In the genomic region with DNA sequence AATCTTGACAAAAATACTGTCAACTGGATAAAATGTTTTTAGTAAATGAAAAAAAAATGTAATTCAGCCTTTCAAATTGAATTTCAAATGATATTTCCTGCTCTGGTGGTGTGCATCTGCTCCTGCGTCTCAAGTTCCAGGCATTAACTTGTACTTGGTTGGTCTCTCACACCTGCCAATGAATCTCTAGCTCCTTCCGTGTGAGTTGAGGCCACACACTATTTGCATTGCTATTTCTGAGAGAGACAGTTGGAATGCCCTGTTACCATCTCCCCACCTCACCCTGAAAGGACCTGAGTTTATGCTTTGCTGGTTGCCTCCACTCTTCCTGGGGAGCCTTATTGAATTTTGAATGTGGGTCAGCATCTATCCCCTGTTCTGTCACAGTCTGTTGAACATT, we compare ENCODE assay signal across 27 mouse cellular contexts.
DNase-seq lines count a peak whose midpoint lies in the region; ATAC-seq and TF ChIP-seq lines count a peak whose summit lies in the region.
"Had no signal": no experiment of that assay in that cellular context is flagged by ENCODE, and none has a peak within 500 bp of the region (broad histone marks: within the 10 kb centered on the region; RNA-seq: fewer than 3 reads in every experiment).

No protein-coding gene starts in this region.

- no peaks in the 10 kb centered on the region for H3K36me3 ChIP-seq in embryonic facial prominence, embryonic 14.5 days (ENCODE audit: control insufficient read depth, insufficient read depth, low read length)
- H3K36me3 ChIP-seq in embryonic facial prominence, embryonic 10.5 days (replicated peaks), result no peaks in the 10 kb centered on the region
- H3K36me3 ChIP-seq: embryonic facial prominence, embryonic 15.5 days; heart, embryonic 10.5 days; heart, embryonic 13.5 days had no signal

- peaks cover 6% of the 10 kb centered on the region; the same call in 1 of the 2 replicates for H3K4me1 ChIP-seq in embryonic facial prominence, embryonic 14.5 days (ENCODE audit: control insufficient read depth, insufficient read depth, low read length)
- H3K4me1 ChIP-seq in embryonic facial prominence, embryonic 10.5 days, result no peaks in the 10 kb centered on the region
- peaks cover 8% of the 10 kb centered on the region for H3K4me1 ChIP-seq in cortical plate, adult 2 months (ENCODE audit: control insufficient read depth, insufficient read depth, low read length)
- H3K4me1 ChIP-seq: embryonic facial prominence, embryonic 15.5 days; heart, embryonic 10.5 days; heart, embryonic 13.5 days had no signal

- no peak overlapping the region for H3K9ac ChIP-seq in embryonic facial prominence, embryonic 14.5 days (ENCODE audit: low read depth, low read length)
- H3K9ac ChIP-seq: embryonic facial prominence, embryonic 15.5 days; forebrain, postnatal 0 days; heart, embryonic 13.5 days; hindbrain, embryonic 14.5 days had no signal

- H3K27me3 ChIP-seq in embryonic facial prominence, embryonic 14.5 days (replicated peaks; ENCODE audit: control insufficient read depth, insufficient read depth, low read length), result no peaks in the 10 kb centered on the region
- H3K27me3 ChIP-seq in embryonic facial prominence, embryonic 10.5 days (replicated peaks; ENCODE audit: low read depth, poor library complexity, severe bottlenecking), result no peaks in the 10 kb centered on the region
- H3K27me3 ChIP-seq: embryonic facial prominence, embryonic 15.5 days; heart, embryonic 13.5 days had no signal

- no peak for TF ChIP-seq POLR2A in cortical plate, adult 2 months (IDR thresholded peaks at IDR 0.05; ENCODE audit: extremely low read depth, insufficient read depth, low read length)

- no peak overlapping the region for H3K27ac ChIP-seq in embryonic facial prominence, embryonic 14.5 days (replicated peaks; ENCODE audit: low read depth, low read length)
- H3K27ac ChIP-seq in embryonic facial prominence, embryonic 10.5 days (replicated peaks), result no peak overlapping the region
- H3K27ac ChIP-seq in layer of hippocampus, adult 2 months, result peak overlapping the region; percentile 79
- H3K27ac ChIP-seq in cortical plate, adult 2 months (ENCODE audit: insufficient read depth, low read length), result peak overlapping the region; percentile 75
- H3K27ac ChIP-seq: embryonic facial prominence, embryonic 15.5 days; heart, adult 2 months; heart, embryonic 10.5 days; heart, embryonic 13.5 days; hindbrain, embryonic 14.5 days; hindbrain, postnatal 0 days had no signal

- WGBS in embryonic facial prominence, embryonic 14.5 days, result 46% methylated on average over 2 of the region's 2 CpGs
- WGBS in embryonic facial prominence, embryonic 10.5 days, result 77% methylated on average over 2 of the region's 2 CpGs

- 0 out of 2 replicates have a peak, but pooled peaks have one; percentile 4 for TF ChIP-seq CTCF in layer of hippocampus, adult 2 months (conservative IDR thresholded peaks at IDR 0.05)
- TF ChIP-seq CTCF in cortical plate, adult 2 months (IDR thresholded peaks at IDR 0.05; ENCODE audit: extremely low read depth, insufficient read depth, low read length), result no peak

- H3K9me3 ChIP-seq in embryonic facial prominence, embryonic 14.5 days (ENCODE audit: control insufficient read depth, low read length), result no peaks in the 10 kb centered on the region
- no peaks in the 10 kb centered on the region for H3K9me3 ChIP-seq in embryonic facial prominence, embryonic 10.5 days
- H3K9me3 ChIP-seq: embryonic facial prominence, embryonic 15.5 days; heart, embryonic 13.5 days had no signal

- ATAC-seq in embryonic facial prominence, embryonic 14.5 days (ENCODE audit: low read depth), result no peak
- ATAC-seq: forebrain, embryonic 14.5 days; hindbrain, postnatal 0 days; inflammation-experienced regulatory T-cells, adult 6 months had no signal

- DNase-seq in embryonic facial prominence, embryonic 14.5 days (ENCODE audit: low spot score), result peak; percentile 2
- no peak for DNase-seq in embryonic facial prominence, embryonic 10.5 days (ENCODE audit: low spot score)
- no peak for DNase-seq in layer of hippocampus, adult 2 months (ENCODE audit: low spot score in 2 of 2)
- no peak for DNase-seq in layer of hippocampus, adult 9-10 months (ENCODE audit: low spot score)
- peak; percentile 37 for DNase-seq in A20 (ENCODE audit: low read depth, low spot score)
- no peak for DNase-seq in urinary bladder, postnatal 36 days (ENCODE audit: low spot score in 2 of 2)
- DNase-seq: adrenal gland, adult 8-10 months; adrenal gland, postnatal 25 days; B cell, adult 2 months; cerebellum, adult 18-20 months; cerebellum, adult 9-11 months; cerebellum, postnatal 25 days; embryo, embryonic 11 days; forebrain, postnatal 0 days; gastrocnemius, postnatal 10 days; gastrocnemius, postnatal 36 days; heart, adult 2 months; heart, postnatal 14 days; heart, postnatal 4 days had no signal

- no peak overlapping the region for H3K4me3 ChIP-seq in embryonic facial prominence, embryonic 14.5 days (ENCODE audit: low read depth, low read length)
- no peak overlapping the region for H3K4me3 ChIP-seq in embryonic facial prominence, embryonic 10.5 days
- no peak overlapping the region for H3K4me3 ChIP-seq in layer of hippocampus, adult 2 months
- H3K4me3 ChIP-seq in cortical plate, adult 2 months (ENCODE audit: insufficient read depth, low read length), result no peak overlapping the region
- H3K4me3 ChIP-seq: embryonic facial prominence, embryonic 15.5 days; heart, adult 2 months; heart, embryonic 10.5 days; heart, embryonic 13.5 days had no signal

- H3K4me2 ChIP-seq in embryonic facial prominence, embryonic 14.5 days (ENCODE audit: low read depth, low read length), result no peak overlapping the region
- H3K4me2 ChIP-seq: embryonic facial prominence, embryonic 15.5 days; heart, embryonic 13.5 days; hindbrain, embryonic 14.5 days had no signal

Comparison
In these comparisons a context has a peak if more than half of its experiments do, and no peak if none do; other contexts are left out.
1. DNase-seq: peak in embryonic facial prominence, embryonic 14.5 days (single experiment) and A20 (single experiment); none in embryonic facial prominence, embryonic 10.5 days (single experiment), layer of hippocampus, adult 2 months (0 of 2), layer of hippocampus, adult 9-10 months (single experiment) and urinary bladder, postnatal 36 days (0 of 2).
2. H3K27ac ChIP-seq: peak in layer of hippocampus, adult 2 months (single experiment) and cortical plate, adult 2 months (single experiment); none in embryonic facial prominence, embryonic 14.5 days (single experiment) and embryonic facial prominence, embryonic 10.5 days (single experiment).